Mouse (Mus musculus): ENCODE data around the gene Mcrip2. TPM values are rescaled to one million over a fixed set of nuclear protein-coding genes. Genes with fewer than 3 reads are reported as not detected.
A peak's percentile ranks its signal among the peaks of the same experiment; 100 is the strongest.

Gene Mcrip2
- 7.3 and 9.5 TPM in 2 replicates for polyA plus RNA-seq (2014; fragmentation: Nextera tagmentation; extraction: Ambion mirVana)

DNA sequence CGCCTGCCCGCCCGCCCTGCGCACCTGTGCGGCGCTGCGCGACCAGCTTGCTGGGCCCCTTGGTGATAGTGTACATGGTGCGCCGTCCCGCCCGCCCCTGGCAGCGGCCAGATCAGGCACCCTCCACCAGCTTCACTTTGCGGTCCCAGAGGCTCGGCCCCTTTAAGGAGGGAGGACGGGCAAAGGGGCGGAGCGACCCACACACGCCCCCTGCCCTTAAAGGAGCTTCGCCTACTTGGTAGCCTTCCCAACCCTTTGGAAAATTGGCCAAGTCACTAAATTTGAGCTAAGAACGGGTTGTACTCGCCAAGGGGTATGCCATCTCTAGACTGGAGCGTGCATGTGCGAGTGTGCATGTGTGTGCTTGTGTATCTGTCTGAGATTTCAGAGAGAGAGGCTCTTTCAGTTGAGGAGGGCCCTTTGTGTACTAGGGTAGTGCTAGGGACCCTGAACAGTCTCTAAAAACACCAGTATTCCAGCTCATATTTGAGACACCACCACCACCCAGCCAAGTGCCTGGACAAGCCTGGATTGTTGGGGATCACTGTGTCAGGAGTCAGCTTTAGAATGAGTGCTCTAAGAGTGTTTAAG is at the start of gene Mcrip2:
Gene Mcrip2, minus strand, starts transcription at position 164 of the 591 bp plus-strand sequence.
- Histone ChIP-seq H3K27ac (replicated peaks; ENCODE audit: low read depth, low read length) (no peak within 1 kb of the TSS), H3K4me2 (ENCODE audit: low read depth, low read length) (peak within 1 kb of the TSS; percentile 99), H3K4me1 (ENCODE audit: control insufficient read depth, insufficient read depth, low read length) (peaks cover 6% of the 10 kb centered on the region), H3K9me3 (replicated peaks; ENCODE audit: control insufficient read depth, low read length) (no peaks in the 10 kb centered on the region), H3K9ac (replicated peaks; ENCODE audit: low read length) (peak within 1 kb of the TSS; percentile 55), H3K27me3 (ENCODE audit: control insufficient read depth, insufficient read depth, low read length) (no peaks in the 10 kb centered on the region), H3K4me3 (ENCODE audit: low read depth, low read length) (peak within 1 kb of the TSS; percentile 75), H3K36me3 (replicated peaks; ENCODE audit: control insufficient read depth, insufficient read depth, low read depth, low read length) (no peaks in the 10 kb centered on the region)
- DNase-seq (ENCODE audit: low spot score) = peak; percentile 88
- 1% methylated on average over 24 of the region's 24 CpGs for WGBS
- ATAC-seq (replicated peaks; ENCODE audit: insufficient number of reproducible peaks, low FRiP score, low TSS enrichment, low read depth) = peak; percentile 79

- Histone ChIP-seq H3K4me1 (ENCODE audit: control insufficient read depth, insufficient read depth, low read length) (peaks cover 4% of the 10 kb centered on the region), H3K27me3 (ENCODE audit: control insufficient read depth, insufficient read depth, low read length) (no peaks in the 10 kb centered on the region), H3K9ac (replicated peaks; ENCODE audit: low read length) (peak overlapping the region; percentile 81), H3K9me3 (replicated peaks; ENCODE audit: control insufficient read depth, low read length) (no peaks in the 10 kb centered on the region), H3K4me3 (ENCODE audit: low read depth, low read length) (peak overlapping the region; percentile 99), H3K4me2 (ENCODE audit: low read depth, low read length) (peak overlapping the region; percentile 85), H3K36me3 (replicated peaks; ENCODE audit: control insufficient read depth, insufficient read depth, low read depth, low read length) (no peaks in the 10 kb centered on the region; the same call in 1 of the 2 replicates), H3K27ac (replicated peaks; ENCODE audit: low read depth, low read length) (no peak overlapping the region)
- no peak for ATAC-seq (replicated peaks; ENCODE audit: insufficient number of reproducible peaks, low FRiP score, low TSS enrichment, low read depth)
- no peak for DNase-seq (ENCODE audit: low spot score)
- WGBS = 86% methylated on average over 9 of the region's 9 CpGs
These were observed 49.6 kb upstream of the Mcrip2 start for GRCm38 (mm10) chr17:25918037-25918750.

- Histone ChIP-seq H3K27me3 (ENCODE audit: control insufficient read depth, insufficient read depth, low read length) (no peaks in the 10 kb centered on the region), H3K27ac (replicated peaks; ENCODE audit: low read depth, low read length) (no peak overlapping the region), H3K36me3 (replicated peaks; ENCODE audit: control insufficient read depth, insufficient read depth, low read depth, low read length) (no peaks in the 10 kb centered on the region; the same call in 1 of the 2 replicates), H3K4me1 (ENCODE audit: control insufficient read depth, insufficient read depth, low read length) (peaks cover 4% of the 10 kb centered on the region), H3K9me3 (replicated peaks; ENCODE audit: control insufficient read depth, low read length) (no peaks in the 10 kb centered on the region), H3K4me2 (ENCODE audit: low read depth, low read length) (no peak overlapping the region), H3K4me3 (ENCODE audit: low read depth, low read length) (no peak overlapping the region), H3K9ac (replicated peaks; ENCODE audit: low read length) (no peak overlapping the region)
- DNase-seq (ENCODE audit: low spot score) (no peak), ATAC-seq (replicated peaks; ENCODE audit: insufficient number of reproducible peaks, low FRiP score, low TSS enrichment, low read depth) (no peak)
- WGBS = 84% methylated on average over 8 of the region's 8 CpGs
These were observed 48.5 kb upstream of the Mcrip2 start for GRCm38 (mm10) chr17:25916931-25917647.

DNA sequence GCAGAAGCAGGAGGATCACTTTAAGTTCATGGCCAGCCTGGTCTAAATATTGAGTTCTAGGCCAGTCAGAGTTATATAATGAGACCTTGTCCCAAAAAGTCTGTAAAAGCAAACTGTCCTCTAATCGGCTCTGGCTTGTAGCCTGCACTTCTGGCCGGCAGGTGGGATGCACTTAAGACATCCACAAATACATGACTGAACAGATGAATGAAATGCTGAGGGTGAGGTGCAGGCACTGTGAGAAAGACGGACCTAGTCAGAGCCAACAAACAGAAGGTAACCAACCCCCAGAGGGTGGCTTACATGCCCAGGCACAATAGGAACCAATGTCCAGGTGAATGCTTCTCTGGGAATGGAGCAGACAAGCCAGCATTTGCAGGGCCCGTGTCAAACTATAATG is 45.7 kb upstream of the Mcrip2 start:
- no peaks in the 10 kb centered on the region for H3K27me3 ChIP-seq (ENCODE audit: control insufficient read depth, insufficient read depth, low read length)
- H3K27ac ChIP-seq (replicated peaks; ENCODE audit: low read depth, low read length) = no peak overlapping the region
- H3K9me3 ChIP-seq (replicated peaks; ENCODE audit: control insufficient read depth, low read length) = no peaks in the 10 kb centered on the region
- no peak overlapping the region for H3K4me3 ChIP-seq (ENCODE audit: low read depth, low read length)
- 90% methylated on average over 4 of the region's 4 CpGs for WGBS
- peaks cover 4% of the 10 kb centered on the region for H3K4me1 ChIP-seq (ENCODE audit: control insufficient read depth, insufficient read depth, low read length)
- ATAC-seq (replicated peaks; ENCODE audit: insufficient number of reproducible peaks, low FRiP score, low TSS enrichment, low read depth) = no peak
- DNase-seq (ENCODE audit: low spot score) = no peak
- no peaks in the 10 kb centered on the region; the same call in 1 of the 2 replicates for H3K36me3 ChIP-seq (replicated peaks; ENCODE audit: control insufficient read depth, insufficient read depth, low read depth, low read length)
- H3K4me2 ChIP-seq (ENCODE audit: low read depth, low read length) = no peak overlapping the region
- H3K9ac ChIP-seq (replicated peaks; ENCODE audit: low read length) = no peak overlapping the region

- H3K36me3 ChIP-seq (replicated peaks; ENCODE audit: control insufficient read depth, insufficient read depth, low read depth, low read length) = no peaks in the 10 kb centered on the region; the same call in 1 of the 2 replicates
- H3K9ac ChIP-seq (replicated peaks; ENCODE audit: low read length) = no peak overlapping the region
- DNase-seq (ENCODE audit: low spot score) (no peak), ATAC-seq (replicated peaks; ENCODE audit: insufficient number of reproducible peaks, low FRiP score, low TSS enrichment, low read depth) (no peak)
- no peaks in the 10 kb centered on the region for H3K27me3 ChIP-seq (ENCODE audit: control insufficient read depth, insufficient read depth, low read length)
- WGBS = 88% methylated on average over 1 of the region's 1 CpGs
- no peak overlapping the region for H3K27ac ChIP-seq (replicated peaks; ENCODE audit: low read depth, low read length)
- no peak overlapping the region for H3K4me3 ChIP-seq (ENCODE audit: low read depth, low read length)
- H3K9me3 ChIP-seq (replicated peaks; ENCODE audit: control insufficient read depth, low read length) = no peaks in the 10 kb centered on the region
- peaks cover 4% of the 10 kb centered on the region for H3K4me1 ChIP-seq (ENCODE audit: control insufficient read depth, insufficient read depth, low read length)
- no peak overlapping the region for H3K4me2 ChIP-seq (ENCODE audit: low read depth, low read length)
These were observed 45.3 kb upstream of the Mcrip2 start for GRCm38 (mm10) chr17:25913877-25914275.

GRCm38 (mm10) chr17:25913186-25913876 is 44.8 kb upstream of the Mcrip2 start:
- H3K27ac ChIP-seq (replicated peaks; ENCODE audit: low read depth, low read length) = no peak overlapping the region
- no peak overlapping the region for H3K9ac ChIP-seq (replicated peaks; ENCODE audit: low read length)
- H3K4me3 ChIP-seq (ENCODE audit: low read depth, low read length) = no peak overlapping the region
- H3K4me1 ChIP-seq (ENCODE audit: control insufficient read depth, insufficient read depth, low read length) = peaks cover 1% of the 10 kb centered on the region
- WGBS = 90% methylated on average over 14 of the region's 14 CpGs
- no peak overlapping the region for H3K4me2 ChIP-seq (ENCODE audit: low read depth, low read length)
- H3K36me3 ChIP-seq (replicated peaks; ENCODE audit: control insufficient read depth, insufficient read depth, low read depth, low read length) = no peaks in the 10 kb centered on the region; the same call in 1 of the 2 replicates
- H3K9me3 ChIP-seq (replicated peaks; ENCODE audit: control insufficient read depth, low read length) = no peaks in the 10 kb centered on the region
- ATAC-seq (replicated peaks; ENCODE audit: insufficient number of reproducible peaks, low FRiP score, low TSS enrichment, low read depth) (no peak), DNase-seq (ENCODE audit: low spot score) (no peak)
- H3K27me3 ChIP-seq (ENCODE audit: control insufficient read depth, insufficient read depth, low read length) = no peaks in the 10 kb centered on the region

GRCm38 (mm10) chr17:25911816-25912215 is 43.3 kb upstream of the Mcrip2 start:
- Histone ChIP-seq H3K27me3 (ENCODE audit: control insufficient read depth, insufficient read depth, low read length) (no peaks in the 10 kb centered on the region), H3K4me1 (ENCODE audit: control insufficient read depth, insufficient read depth, low read length) (no peaks in the 10 kb centered on the region), H3K36me3 (replicated peaks; ENCODE audit: control insufficient read depth, insufficient read depth, low read depth, low read length) (no peaks in the 10 kb centered on the region; the same call in 1 of the 2 replicates), H3K4me2 (ENCODE audit: low read depth, low read length) (no peak overlapping the region), H3K9me3 (replicated peaks; ENCODE audit: control insufficient read depth, low read length) (no peaks in the 10 kb centered on the region), H3K4me3 (ENCODE audit: low read depth, low read length) (no peak overlapping the region), H3K9ac (replicated peaks; ENCODE audit: low read length) (no peak overlapping the region), H3K27ac (replicated peaks; ENCODE audit: low read depth, low read length) (no peak overlapping the region)
- 88% methylated on average over 4 of the region's 4 CpGs for WGBS
- no peak for ATAC-seq (replicated peaks; ENCODE audit: insufficient number of reproducible peaks, low FRiP score, low TSS enrichment, low read depth)
- DNase-seq (ENCODE audit: low spot score) = no peak
